Mouse (Mus musculus) myocyte (in vitro differentiated cells): ENCODE measurements at regions not wholly inside any gene's neighbourhood (a gene's known extent, or its start where the extent isn't known, plus 50 kb on each side); places are given as distances from the start of the nearest gene placed in this dataset.

Source experiments
- H3K27me3 ChIP-seq: one replicate; pipeline ENCODE4 v1.6.1; 2011; ENCODE audit not compliant: control insufficient read depth, insufficient read depth, insufficient read length
- H3K36me3 ChIP-seq: one replicate; pipeline ENCODE4 v1.6.1; 2011; ENCODE audit not compliant: control insufficient read depth, insufficient read depth
- H3K4me2 ChIP-seq: one replicate; pipeline ENCODE4 v1.6.1; 2011; ENCODE audit warnings: low read depth, control low read depth
- H3K4me3 ChIP-seq: one replicate; pipeline ENCODE4 v1.5.1; 2011; ENCODE audit warnings: mild to moderate bottlenecking, control low read depth, moderate library complexity
- H3K79me2 ChIP-seq: one replicate; pipeline ENCODE4 v1.6.1; 2011; ENCODE audit not compliant: control insufficient read depth, insufficient read depth
- H3ac ChIP-seq: one replicate; pipeline ENCODE4 v1.6.1; 2011; ENCODE audit not compliant: control insufficient read depth, insufficient read length
- CEBPB ChIP-seq: IDR thresholded peaks from 2 replicates; pipeline ENCODE4 v1.6.1; 2011; ENCODE audit warnings: mild to moderate bottlenecking, moderate library complexity; ENCODE audit not compliant: poor library complexity, insufficient read depth, severe bottlenecking
- E2F4 ChIP-seq: IDR thresholded peaks from one replicate; pipeline ENCODE4 v1.6.1; 2011; ENCODE audit warnings: mild to moderate bottlenecking, control low read depth, moderate library complexity; ENCODE audit not compliant: insufficient read depth
- MAX ChIP-seq: IDR thresholded peaks from one replicate; pipeline ENCODE4 v1.6.1; 2011; ENCODE audit warnings: low read depth, mild to moderate bottlenecking, control low read depth
- MYOD1 ChIP-seq, 3 experiments: IDR thresholded peaks; one replicate each; pipeline ENCODE4 v1.6.1; 2011; ENCODE audit warnings: control low read depth in 2 of 3, low read depth in 2 of 3, mild to moderate bottlenecking in 2 of 3, moderate library complexity in 1 of 3; ENCODE audit not compliant: insufficient read length in 2 of 3, control insufficient read depth in 1 of 3
- MYOG ChIP-seq, 3 experiments: IDR thresholded peaks; one replicate each; pipeline ENCODE4 v1.6.1; 2011; ENCODE audit warnings: control low read depth in 2 of 3, low read depth in 2 of 3, mild to moderate bottlenecking in 2 of 3; ENCODE audit not compliant: insufficient read length in 2 of 3, control insufficient read depth in 1 of 3, insufficient read depth in 1 of 3
- POLR2A ChIP-seq: IDR thresholded peaks from one replicate; pipeline ENCODE4 v1.6.1; 2011; ENCODE audit warnings: low read depth, mild to moderate bottlenecking, control low read depth, moderate library complexity; ENCODE audit not compliant: insufficient read length
- POLR2AphosphoS2 ChIP-seq: IDR thresholded peaks from one replicate; pipeline ENCODE4 v1.6.1; 2011; ENCODE audit warnings: low read depth, control low read depth; ENCODE audit not compliant: insufficient read length
- REST ChIP-seq: IDR thresholded peaks from one replicate; pipeline ENCODE4 v1.6.1; 2011; ENCODE audit warnings: mild to moderate bottlenecking, control low read depth, moderate library complexity; ENCODE audit not compliant: insufficient read depth, insufficient read length
- SRF ChIP-seq: IDR thresholded peaks from one replicate; pipeline ENCODE4 v1.6.1; 2011; ENCODE audit warnings: low read depth; ENCODE audit not compliant: control insufficient read depth, insufficient read length
- TCF12 ChIP-seq: IDR thresholded peaks from one replicate; pipeline ENCODE4 v1.6.1; 2011; ENCODE audit warnings: mild to moderate bottlenecking, control low read depth; ENCODE audit not compliant: poor library complexity, insufficient read depth, severe bottlenecking
- TCF3 ChIP-seq: IDR thresholded peaks from one replicate; pipeline ENCODE4 v1.6.1; 2011; ENCODE audit warnings: low read depth, control low read depth; ENCODE audit not compliant: insufficient read length
- USF1 ChIP-seq: IDR thresholded peaks from one replicate; pipeline ENCODE4 v1.6.1; 2011; ENCODE audit warnings: low read depth, mild to moderate bottlenecking, control low read depth, moderate library complexity

GRCm38 (mm10) chr3:68780843-68781242, 88.5 kb upstream of the 1110032F04Rik start:
- H3K27me3 ChIP-seq = no peaks in the 10 kb centered on the region
- no peak overlapping the region for H3K4me2 ChIP-seq
- no peak overlapping the region for H3ac ChIP-seq
- TF ChIP-seq E2F4 (no peak), POLR2AphosphoS2 (no peak), SRF (no peak), REST (no peak), POLR2A (no peak), TCF12 (no peak), CEBPB (no peak), USF1 (no peak), MYOD1 (IDR thresholded peaks at IDR 0.05; ENCODE audit: control insufficient read depth in 1 of 3, insufficient read length in 2 of 3, low read depth in 2 of 3) (no peak), MYOG (IDR thresholded peaks at IDR 0.05; ENCODE audit: control insufficient read depth in 1 of 3, insufficient read depth in 1 of 3, insufficient read length in 2 of 3, low read depth in 2 of 3) (no peak)
- no peak overlapping the region for H3K4me3 ChIP-seq
- no peaks in the 10 kb centered on the region for H3K79me2 ChIP-seq
- no peaks in the 10 kb centered on the region for H3K36me3 ChIP-seq

DNA sequence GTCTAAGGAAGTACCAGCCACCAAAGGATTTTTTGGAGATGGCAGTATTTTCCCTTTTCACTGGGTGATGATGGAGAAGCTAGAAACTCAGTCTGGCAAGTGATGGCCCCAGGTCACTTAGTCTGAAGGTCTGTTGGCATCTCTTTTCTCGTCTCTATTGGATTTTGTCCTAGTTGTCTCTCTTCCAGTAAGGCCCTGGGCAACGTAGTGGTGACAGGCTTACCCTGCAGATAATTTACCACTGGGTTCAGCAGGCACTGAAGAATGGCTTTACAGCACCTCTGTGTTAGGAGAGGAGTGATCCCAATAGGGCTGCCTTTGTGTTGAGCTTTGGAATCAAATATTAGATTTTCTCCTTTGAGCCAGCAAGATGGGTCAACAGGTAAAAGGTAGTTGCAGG, 87.9 kb upstream of the 1110032F04Rik start:
- H3ac ChIP-seq = no peak overlapping the region
- no peak overlapping the region for H3K4me2 ChIP-seq
- no peak for TF ChIP-seq POLR2AphosphoS2
- TF ChIP-seq REST = no peak
- no peak for TF ChIP-seq SRF
- TF ChIP-seq MYOD1 (IDR thresholded peaks at IDR 0.05; ENCODE audit: control insufficient read depth in 1 of 3, insufficient read length in 2 of 3, low read depth in 2 of 3) = no peak
- no peak for TF ChIP-seq POLR2A
- TF ChIP-seq E2F4 = no peak
- no peak for TF ChIP-seq TCF3
- no peak for TF ChIP-seq MAX
- TF ChIP-seq TCF12 = no peak
- no peak for TF ChIP-seq USF1
- H3K27me3 ChIP-seq = no peaks in the 10 kb centered on the region
- no peaks in the 10 kb centered on the region for H3K79me2 ChIP-seq
- no peak overlapping the region for H3K4me3 ChIP-seq
- H3K36me3 ChIP-seq = no peaks in the 10 kb centered on the region

- TF ChIP-seq TCF12 = no peak
- no peak for TF ChIP-seq CEBPB
- no peak for TF ChIP-seq USF1
- TF ChIP-seq MYOG (IDR thresholded peaks at IDR 0.05; ENCODE audit: control insufficient read depth in 1 of 3, insufficient read depth in 1 of 3, insufficient read length in 2 of 3, low read depth in 2 of 3) = no peak
- no peak for TF ChIP-seq TCF3
- TF ChIP-seq REST = no peak
- Histone ChIP-seq H3K27me3 (no peaks in the 10 kb centered on the region), H3K4me2 (no peak overlapping the region), H3K79me2 (no peaks in the 10 kb centered on the region), H3ac (no peak overlapping the region), H3K4me3 (no peak overlapping the region), H3K36me3 (no peaks in the 10 kb centered on the region)
Measured at GRCm38 (mm10) chr3:68782363-68782762, 87.0 kb upstream of the 1110032F04Rik start.

DNA sequence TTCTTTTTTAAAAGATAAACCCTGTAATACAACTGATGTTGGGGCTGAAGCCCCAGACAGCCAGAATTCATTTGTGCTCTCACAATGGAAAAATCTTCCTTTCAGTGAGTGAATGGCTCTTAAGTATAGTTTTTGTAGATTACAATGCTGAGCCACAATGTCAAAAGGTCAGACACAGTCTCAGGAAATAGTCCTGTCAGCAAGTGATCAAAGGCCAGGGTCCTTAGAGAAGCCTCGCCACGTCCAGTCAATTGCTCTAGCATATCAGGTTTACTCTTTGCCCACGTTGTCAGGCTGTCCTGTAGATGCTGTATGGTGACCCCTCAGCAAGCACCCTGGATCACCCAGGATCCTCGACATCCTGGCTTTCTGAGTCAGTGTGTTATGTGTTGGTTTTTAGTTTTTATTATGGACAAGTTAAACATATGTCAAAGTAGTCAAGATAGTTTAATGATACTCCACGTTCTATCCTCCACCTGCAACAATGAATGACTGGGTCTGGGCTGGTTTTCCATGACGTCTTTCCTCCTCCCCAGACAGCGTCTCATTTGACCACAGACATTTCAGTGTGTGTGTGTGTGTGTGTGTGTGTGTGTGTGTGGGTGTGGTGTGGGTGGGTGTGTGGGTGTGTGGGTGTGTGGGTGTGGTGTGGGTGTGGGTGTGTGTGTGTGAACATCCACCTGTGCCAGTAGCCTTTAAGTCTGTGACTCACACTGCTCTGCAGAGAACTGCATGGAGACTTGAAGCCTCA, 85.5 kb upstream of the 1110032F04Rik start:
- Histone ChIP-seq H3K4me3 (no peak overlapping the region), H3K79me2 (no peaks in the 10 kb centered on the region), H3K4me2 (peak overlapping the region; percentile 24), H3K27me3 (no peaks in the 10 kb centered on the region), H3K36me3 (no peaks in the 10 kb centered on the region), H3ac (no peak overlapping the region)
- TF ChIP-seq POLR2A (no peak), MYOD1 (IDR thresholded peaks at IDR 0.05; ENCODE audit: control insufficient read depth in 1 of 3, insufficient read length in 2 of 3, low read depth in 2 of 3) (peak in 2 of 3 experiments; percentile 18 to 43), TCF3 (no peak), MYOG (IDR thresholded peaks at IDR 0.05; ENCODE audit: control insufficient read depth in 1 of 3, insufficient read depth in 1 of 3, insufficient read length in 2 of 3, low read depth in 2 of 3) (peak in 1 of 3 experiments; percentile 70)

- TF ChIP-seq MYOG (IDR thresholded peaks at IDR 0.05; ENCODE audit: control insufficient read depth in 1 of 3, insufficient read depth in 1 of 3, insufficient read length in 2 of 3, low read depth in 2 of 3) (no peak), USF1 (no peak), REST (no peak), E2F4 (no peak), SRF (no peak), CEBPB (no peak), TCF12 (no peak)
- no peaks in the 10 kb centered on the region for H3K27me3 ChIP-seq
Measured at GRCm38 (mm10) chr3:68786771-68787170, 82.6 kb upstream of the 1110032F04Rik start.

More at GRCm38 (mm10) chr3:68786771-68787170, 82.6 kb upstream of the 1110032F04Rik start:
- no peak overlapping the region for H3ac ChIP-seq
- no peak overlapping the region for H3K4me2 ChIP-seq
- no peaks in the 10 kb centered on the region for H3K36me3 ChIP-seq
- H3K4me3 ChIP-seq = no peak overlapping the region
- H3K79me2 ChIP-seq = no peaks in the 10 kb centered on the region
